Mouse (Mus musculus) liver, adult (tissue): Measurements from ENCODE around the gene BC048562.

ENCODE experiments used
- GATA4 ChIP-seq: IDR thresholded peaks from 2 replicates; pipeline ENCODE4 v1.6.1; 2014; ENCODE audit warnings: mild to moderate bottlenecking, low read length; ENCODE audit not compliant: insufficient replicate concordance

The BC048562 gene

DNA sequence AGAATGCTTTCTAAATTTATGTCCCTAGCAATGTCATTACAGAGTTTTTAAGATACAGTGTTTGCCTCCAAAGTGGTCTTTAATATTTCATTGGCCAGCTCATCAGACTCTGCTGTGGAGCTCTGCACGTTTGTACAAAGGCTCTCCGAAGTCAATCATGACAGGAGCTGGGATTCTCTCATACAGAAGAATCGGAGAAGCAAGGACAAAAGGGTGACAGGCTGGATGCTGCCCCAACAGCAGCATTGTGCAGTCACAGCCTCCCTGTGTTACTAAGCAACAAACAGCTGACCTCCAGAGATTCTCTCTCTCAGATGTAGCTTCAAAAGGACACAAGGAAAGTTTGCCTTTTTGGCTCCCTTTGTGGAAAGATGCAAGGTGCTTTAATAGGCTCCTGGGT lies at the start of gene BC048562:
Gene BC048562 (plus strand): TSS at position 301 of the 400 bp plus-strand sequence.
- TF ChIP-seq GATA4: no peak

DNA sequence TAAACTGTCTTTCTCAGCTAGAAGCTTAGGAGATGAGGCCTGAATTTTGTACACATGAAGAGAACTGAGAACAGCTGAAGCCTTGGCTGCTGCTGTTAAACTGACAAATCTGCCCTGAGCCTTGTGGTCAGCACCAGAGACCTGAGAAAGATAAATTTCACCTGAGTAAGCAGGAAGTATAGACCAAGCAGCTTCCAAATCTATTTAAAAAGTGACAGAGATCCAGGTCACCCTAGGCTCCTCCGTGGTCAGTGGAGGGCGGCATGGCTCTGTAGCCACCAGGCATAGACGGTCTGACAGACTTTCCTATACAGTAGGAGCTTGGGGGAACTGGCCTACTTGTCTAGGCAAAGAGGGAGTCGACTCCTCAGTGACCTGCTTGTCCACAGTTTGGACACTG lies 49.5 kb upstream of the BC048562 start:
- TF ChIP-seq GATA4: no peak

DNA sequence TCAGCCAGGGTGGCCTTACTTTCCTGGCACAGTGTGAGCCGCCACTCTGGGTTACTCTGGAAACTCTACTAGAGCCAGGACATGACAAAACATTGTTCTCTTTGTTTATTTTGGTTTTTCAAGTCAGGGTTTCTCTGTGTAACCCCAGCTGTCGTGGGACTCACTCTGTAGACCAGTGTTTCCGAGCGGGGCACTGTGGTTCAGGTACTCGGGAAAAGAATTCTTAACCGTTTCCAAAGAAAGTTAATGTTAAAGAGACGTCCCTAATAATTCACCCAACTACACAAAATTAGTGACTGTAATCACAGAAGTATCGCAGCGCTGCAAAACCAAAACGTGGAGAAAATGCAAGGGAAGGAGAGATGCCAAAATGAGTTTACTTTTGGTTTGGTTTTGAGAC lies 47.7 kb upstream of the BC048562 start:
- no peak for TF ChIP-seq GATA4

DNA sequence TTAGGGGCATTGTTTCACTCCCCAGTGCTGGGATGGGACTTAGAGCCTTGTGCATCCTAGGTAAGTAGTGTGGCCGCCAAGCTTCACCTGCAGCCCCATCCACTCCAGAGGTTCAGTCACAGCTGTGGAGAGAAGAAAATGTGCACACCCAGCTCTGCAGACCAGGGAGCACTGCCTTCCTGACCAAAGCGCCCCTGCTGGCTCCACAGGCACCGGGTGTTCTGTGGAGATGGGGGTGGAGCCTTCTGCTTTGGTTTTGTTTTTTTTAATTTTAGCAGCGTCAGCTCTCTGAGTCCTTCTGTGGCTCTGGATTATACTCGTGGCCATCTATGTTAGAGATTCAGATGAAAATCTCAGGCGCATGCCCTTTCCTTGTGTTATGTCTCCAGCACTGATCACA lies 47.1 kb upstream of the BC048562 start:
- TF ChIP-seq GATA4: no peak

DNA sequence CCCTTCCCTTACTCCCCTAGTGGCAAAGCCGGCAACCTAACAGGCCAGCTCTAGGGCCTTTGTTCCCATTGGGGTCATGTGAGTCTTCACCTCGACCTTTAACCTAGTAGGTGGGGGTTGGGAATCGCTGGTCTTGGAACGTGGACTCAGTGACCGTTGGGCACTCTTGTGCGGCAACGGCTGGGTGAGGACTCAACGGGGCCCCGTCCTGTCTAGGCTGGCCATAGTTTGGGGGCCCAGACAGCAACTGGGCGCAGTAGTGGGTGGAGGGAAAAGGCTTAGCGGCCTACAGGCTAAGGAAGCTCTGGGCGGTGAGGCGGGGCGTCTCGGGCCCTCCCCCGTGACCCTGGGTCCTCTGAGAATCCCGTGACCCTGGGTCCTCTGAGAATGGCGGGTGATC lies 43.6 kb upstream of the BC048562 start, which contains the start of gene 1700102P08Rik:
Gene 1700102P08Rik (plus strand): TSS at position 130 of the 400 bp plus-strand sequence.
- no peak for TF ChIP-seq GATA4

DNA sequence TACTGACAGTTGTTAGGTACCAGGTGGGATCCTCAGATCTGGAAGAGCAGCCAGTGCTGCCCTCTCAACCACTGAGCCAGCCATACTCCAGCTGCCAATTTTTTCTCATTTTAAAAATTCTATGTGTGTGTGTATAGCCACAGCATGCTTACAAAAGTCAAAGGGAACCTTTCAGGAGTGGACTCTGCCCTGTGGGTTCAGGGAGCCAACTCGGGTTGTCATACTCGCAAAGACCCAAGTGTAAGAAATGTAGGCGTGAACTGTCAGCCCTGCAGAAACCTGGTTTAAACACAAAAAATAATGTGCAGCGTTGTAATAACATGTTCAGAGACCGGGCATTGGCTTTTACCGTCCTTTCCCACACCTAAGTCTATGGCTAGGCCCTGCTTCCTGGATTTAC lies 42.1 kb upstream of the BC048562 start:
- no peak for TF ChIP-seq GATA4

DNA sequence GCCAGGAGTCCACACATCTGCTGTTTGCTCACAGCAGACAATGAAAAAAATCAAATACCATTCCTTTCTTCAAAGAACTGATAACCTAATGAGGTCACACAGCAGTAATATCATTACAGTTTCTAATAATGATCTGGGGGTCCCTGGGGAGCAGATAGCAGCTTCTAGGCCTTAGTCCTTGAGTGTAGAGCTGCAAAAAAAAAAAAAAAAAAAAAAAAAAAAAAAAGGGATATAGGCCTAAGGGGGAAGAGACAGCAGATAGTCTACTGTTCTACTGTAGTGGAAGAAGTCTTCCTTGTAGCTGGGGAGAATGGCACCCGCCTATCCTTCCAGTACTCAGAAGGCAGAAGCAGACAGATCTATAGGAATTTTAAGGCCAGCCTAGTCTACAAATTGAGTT lies 40.9 kb upstream of the BC048562 start:
- TF ChIP-seq GATA4: no peak

DNA sequence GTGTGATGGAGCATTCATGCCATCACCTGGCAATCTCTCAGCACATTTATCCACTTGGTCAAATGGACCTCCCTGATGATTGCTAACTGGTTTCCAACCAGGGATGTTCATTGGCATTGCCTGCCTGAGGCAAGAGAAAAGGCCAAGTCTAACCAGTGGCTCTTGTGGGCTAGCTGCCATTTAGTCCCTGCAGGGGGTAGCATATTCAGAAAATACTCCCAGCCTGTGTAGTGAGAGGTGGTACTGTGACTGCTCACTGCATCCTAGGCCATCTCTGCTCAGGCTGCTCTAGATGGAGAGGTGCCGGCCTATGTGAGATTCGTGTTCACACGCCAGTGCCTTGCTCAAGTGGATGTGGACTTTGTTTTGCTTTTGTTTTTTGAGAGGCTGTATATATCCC lies 38.0 kb upstream of the BC048562 start:
- no peak for TF ChIP-seq GATA4

DNA sequence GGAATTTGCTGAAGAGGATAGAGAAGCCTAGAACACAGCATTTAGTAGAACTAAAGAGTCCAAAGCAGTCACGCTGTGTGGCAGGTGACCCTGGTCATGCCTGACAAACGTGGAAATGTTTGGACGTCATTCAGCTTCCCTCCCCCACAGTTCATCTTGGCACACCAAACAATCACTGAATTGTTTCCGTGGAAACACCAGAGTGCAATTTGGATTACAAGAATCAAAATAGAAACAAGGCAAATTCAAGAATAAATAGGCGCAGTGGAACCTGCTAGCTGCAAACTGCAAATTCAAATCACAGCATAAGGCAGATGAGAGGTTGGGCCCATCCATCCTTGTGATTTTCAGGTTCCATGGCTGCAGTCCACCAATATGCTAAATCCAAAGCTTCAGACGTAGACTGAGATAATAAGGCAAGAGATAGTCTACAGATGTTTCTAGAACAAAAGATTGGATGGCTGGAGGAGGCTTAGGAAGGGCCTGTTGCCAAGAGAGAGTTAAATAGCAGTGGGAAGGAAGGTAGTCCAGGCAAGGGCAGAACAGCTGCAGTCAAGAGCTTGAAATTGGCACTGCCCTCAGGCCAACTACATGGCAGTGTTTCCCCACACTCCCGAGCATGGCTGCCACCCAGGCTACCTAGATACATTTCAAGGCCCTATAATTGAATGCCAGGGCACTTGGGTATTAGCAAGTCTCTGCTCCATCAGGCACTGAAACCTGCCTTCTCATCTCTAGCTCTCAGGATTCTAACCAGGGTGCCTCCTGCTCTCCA lies 34.9 kb upstream of the BC048562 start:
- TF ChIP-seq GATA4: no peak

DNA sequence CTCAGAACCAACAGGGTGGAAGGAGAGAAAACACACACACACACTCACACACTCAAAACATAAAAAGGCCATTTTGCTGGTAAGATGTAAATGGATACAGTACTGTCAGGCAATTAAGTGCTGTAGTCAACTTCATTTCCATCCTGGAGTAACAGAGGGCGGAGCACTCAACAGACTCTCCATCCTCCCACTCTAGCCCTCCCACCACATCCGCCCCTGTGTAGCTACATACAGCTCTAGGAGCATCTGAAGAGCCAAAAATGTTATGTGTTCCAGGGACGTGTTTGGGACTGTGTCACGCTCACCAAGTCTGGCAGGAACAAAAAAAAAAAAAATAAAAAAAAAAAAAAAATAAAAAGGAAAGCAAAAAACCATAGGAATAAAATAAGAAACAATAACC lies 33.2 kb upstream of the BC048562 start:
- TF ChIP-seq GATA4: no peak

DNA sequence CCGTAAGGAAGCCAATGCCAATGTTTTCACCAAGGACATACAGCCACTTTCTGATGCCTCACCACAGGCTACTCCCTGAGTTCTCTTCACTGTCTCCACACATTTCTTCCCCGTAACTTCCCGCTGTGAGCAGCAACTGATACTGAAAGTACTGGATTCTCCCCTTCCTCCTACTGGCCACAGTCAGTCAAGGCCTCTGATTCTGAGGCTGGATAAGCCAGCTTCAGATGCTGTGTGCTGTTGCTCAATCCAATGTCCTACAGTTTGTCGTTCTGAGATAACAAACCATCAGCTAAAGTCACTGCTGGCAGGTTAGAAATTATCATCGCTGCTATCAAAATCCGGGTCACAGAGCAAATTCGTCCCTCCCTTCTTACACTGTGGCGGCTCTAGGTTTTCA lies 31.8 kb upstream of the BC048562 start:
- TF ChIP-seq GATA4: peak; percentile 75; the same call in 1 of the 2 replicates

DNA sequence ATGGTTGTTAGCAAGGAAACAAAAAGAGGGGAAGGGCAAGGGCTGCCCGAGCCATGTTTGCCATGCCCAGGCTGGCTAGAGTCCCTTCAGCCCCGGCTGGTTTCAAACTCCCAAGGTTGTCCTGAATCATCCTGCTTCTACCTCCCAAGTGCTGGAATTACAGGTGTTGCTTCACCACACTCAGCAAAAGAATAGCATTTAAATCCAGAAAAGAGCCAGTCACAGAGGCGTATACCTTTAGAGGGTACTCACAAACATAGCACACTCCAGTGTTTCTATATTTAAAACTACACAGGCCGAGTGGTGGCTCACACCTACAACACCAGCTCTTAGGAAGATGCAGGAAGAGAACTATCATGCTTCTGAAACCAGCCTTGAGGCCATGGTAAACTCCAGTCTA lies 26.7 kb upstream of the BC048562 start:
- TF ChIP-seq GATA4: no peak

DNA sequence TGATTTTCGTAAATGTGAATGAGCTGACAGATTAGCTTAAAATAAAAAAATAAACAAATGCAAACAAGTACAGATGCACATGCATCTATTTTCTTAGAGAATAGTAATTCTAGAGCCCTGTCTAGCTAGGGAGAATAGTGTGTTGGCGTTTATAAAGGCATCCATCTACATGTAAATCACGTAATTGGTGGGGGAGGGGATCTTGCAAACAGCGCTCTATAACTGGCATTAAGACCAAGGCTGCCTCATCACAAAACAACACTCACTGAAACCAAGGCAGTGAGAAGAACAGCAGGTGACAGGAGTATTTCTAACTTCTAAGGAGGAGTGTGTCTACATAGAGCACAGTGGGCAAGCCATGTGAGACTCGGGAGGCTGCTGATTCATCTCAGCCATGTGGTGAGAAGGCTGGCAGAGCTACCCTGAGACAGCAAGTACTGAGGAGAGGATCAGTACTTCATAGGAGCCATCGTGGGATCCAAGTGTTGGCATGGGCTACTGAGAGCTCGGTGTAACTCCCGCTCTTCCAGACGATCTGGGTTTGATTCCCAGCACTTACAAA lies 24.8 kb upstream of the BC048562 start:
- no peak for TF ChIP-seq GATA4

DNA sequence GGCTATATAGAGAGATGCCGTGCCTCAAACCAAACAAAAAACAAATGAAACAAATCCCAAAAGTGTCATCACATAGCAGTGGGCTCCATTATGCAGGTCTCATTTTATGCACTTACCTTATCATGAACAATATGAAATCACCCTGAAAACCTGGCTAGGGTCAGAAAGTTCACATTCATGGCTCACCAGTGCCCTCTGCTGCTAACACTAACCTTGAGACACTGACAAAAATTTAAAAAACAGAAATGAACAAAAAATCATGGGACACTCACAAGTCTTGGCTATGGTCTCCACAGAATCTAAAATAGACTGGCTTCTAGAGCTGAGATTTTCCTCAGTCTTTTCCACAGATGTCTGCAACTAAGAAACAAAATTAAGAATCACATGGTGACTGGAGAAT lies 24.1 kb upstream of the BC048562 start:
- no peak for TF ChIP-seq GATA4

DNA sequence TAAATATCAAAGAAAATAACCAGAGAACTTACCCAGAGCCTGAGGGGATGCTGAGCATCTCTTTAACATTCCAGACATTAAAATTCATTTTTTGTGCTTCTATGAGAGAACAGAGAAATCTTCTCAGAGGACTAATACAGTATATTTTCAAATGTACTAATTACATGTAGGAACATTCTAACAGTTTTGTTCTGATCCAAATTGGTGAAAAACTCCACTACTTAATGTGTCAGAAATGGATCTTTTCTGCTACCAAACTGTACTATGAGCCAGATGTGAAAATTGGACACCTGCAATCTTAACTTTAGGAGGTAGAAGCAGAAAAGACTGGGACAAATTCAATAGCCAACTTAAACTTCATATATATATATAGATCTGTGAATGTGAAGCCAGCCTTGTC lies 7.9 kb upstream of the BC048562 start, which contains the start of gene Ccdc36:
Gene Ccdc36 (minus strand): TSS at position 101 of the 400 bp plus-strand sequence.
- no peak for TF ChIP-seq GATA4

DNA sequence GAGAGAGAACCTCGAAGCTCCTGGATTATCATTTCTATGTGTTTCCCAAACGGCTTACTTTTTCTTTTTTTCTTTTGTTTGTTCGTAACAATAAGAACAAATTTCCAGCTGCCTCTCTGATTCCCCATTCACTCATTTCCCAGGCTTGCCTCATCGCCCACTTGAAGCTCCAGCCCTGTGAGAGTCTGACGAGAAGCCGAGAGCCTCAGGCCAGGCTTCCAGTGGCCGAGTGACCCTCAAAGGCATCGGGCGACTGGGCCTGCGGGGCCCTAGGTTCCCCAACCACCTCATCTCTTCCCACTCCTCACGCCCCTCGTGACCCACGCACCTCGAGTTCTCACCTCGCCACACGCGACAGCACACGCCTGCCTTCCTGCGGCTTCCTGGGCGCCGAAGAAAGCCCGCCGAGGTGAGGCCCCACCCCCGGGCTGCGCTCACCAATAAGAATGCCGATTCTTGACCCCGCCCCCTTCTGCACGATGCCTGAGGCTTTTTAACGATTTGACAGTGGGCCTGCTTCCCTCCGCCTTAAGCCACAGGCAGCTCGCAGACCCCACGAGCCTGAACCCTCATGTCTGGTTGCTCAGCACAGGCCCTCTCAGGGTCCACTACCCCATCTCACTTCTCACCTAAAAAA lies 4.7 kb upstream of the BC048562 start:
- no peak for TF ChIP-seq GATA4
